Mouse (Mus musculus): Measurements from ENCODE around the gene Aurkb.

The Aurkb gene

GRCm38 (mm10) chr11:69036486-69037230 is 8.8 kb upstream of the Aurkb start:
- peak; percentile 85 to 93 for DNase-seq (ENCODE audit: low spot score in 2 of 2)

GRCm38 (mm10) chr11:69037231-69038061 is 8.0 kb upstream of the Aurkb start:
- DNase-seq (ENCODE audit: low spot score in 2 of 2), result peak; percentile 82 to 89

DNA sequence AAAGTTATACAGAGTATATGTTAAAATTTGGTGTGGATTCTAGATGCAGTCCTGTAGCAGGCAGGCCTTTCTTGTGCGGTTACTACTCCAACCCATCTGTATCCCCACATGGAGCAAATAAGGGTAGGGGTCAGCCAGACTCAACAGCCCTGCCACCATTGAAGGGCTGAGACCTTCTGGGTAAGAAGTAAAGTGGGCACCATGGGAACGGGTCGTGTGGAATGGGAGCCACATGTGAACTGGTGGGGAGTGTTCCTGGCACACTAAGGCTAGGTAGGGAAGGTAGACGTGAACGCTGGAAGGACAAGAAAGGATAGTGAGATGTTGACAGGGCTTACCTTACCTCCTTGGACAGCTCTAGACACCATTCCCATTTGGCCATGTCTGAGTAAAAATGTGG is 7.3 kb upstream of the Aurkb start:
- peak in 1 of 2 experiments; percentile 61 for DNase-seq (ENCODE audit: low spot score in 2 of 2)

DNA sequence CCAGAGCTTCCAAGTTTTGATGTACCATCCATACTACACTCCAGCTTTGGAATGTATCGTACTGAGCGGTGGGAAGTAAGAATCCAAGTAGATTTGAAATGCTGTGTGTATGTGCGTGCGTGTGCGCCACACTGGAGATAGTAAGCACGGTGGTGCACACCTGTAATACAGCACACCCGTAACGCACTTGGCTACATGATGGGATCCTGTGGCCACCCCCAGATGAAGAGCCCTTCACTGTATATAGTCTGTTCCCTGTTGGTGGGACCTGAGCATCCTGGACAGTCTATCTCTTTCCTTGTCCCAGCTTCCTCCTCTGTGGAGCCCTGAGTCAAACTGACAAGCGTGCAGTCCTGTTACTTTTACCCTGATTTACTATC is 938 bp downstream of the Aurkb start:
- DNase-seq (ENCODE audit: low spot score in 2 of 2), result peak in 1 of 2 experiments; percentile 63

GRCm38 (mm10) chr11:69047592-69047991 is 2.1 kb downstream of the Aurkb start:
- DNase-seq (ENCODE audit: low spot score in 2 of 2), result peak in 1 of 2 experiments; percentile 60

DNA sequence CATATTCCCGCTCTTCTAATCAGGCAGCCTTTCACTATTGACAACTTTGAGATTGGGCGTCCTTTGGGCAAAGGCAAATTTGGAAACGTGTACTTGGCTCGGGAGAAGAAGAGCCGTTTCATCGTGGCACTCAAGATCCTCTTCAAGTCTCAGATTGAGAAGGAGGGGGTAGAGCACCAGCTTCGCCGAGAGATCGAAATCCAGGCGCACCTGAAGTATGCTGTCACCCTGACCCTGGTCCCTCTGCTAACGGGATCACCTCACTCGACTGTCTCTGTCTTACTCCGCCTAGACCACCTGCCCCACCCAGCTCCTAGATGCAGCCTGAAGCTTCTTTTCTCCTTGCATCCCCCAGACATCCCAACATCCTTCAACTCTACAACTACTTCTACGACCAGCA is 2.7 kb downstream of the Aurkb start:
- DNase-seq (ENCODE audit: low spot score in 2 of 2), result peak in 1 of 2 experiments; percentile 58

- DNase-seq (ENCODE audit: low spot score in 2 of 2), result peak in 1 of 2 experiments; percentile 58
These were observed 5.3 kb downstream of the Aurkb start for GRCm38 (mm10) chr11:69050748-69051147.

GRCm38 (mm10) chr11:69051771-69052170 is 6.3 kb downstream of the Aurkb start:
- DNase-seq (ENCODE audit: low spot score in 2 of 2), result no peak

DNA sequence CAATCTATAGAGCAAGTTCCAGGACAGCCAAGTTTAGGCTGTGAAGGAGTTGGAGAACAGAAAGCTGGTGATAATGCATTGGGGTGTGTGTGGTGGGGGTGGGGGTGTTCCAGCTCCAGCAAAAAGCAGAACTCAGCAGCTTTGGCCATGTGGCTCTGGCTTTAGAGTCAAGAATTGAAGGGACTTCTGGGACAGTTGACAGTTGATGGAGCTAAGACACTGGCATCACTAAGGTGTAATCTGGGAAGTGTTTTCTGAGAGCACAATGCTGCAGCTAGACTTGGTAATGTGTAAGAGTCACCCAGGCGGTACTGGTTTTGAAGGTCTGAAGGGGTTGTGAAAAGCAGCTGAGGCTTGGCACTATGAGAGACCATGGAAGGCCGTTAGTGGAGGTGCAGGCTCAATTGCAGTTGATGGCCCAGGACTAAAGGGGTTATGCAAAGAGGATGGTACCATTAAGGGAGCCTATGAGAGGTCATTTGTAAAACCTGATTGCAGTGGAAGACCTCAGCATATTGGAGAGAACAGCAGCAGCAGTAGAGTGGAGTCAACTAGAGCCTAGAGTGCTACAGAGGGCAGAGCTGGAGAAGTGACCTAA is 7.5 kb downstream of the Aurkb start:
- DNase-seq (ENCODE audit: low spot score in 2 of 2), result no peak

DNA sequence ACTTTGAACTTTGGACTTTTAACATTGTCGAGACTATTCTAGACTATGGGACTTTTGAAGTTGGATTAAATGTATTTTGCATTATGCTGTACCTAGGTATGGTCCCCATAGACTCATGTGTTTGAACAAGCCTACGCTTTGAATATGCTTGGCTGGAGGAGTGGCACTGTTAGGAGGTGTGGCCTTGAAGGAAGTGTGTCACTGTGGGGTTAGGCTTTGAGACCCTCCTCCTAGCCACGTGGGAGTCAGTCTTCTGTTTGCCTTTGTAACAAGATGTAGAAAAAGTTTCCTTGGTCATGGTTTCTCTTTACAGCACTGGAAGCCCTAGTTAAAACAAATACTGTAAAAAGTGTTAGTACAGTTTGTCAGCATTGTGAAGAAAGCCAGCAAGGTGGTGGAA is 8.4 kb downstream of the Aurkb start:
- no peak for DNase-seq (ENCODE audit: low spot score in 2 of 2)

DNA sequence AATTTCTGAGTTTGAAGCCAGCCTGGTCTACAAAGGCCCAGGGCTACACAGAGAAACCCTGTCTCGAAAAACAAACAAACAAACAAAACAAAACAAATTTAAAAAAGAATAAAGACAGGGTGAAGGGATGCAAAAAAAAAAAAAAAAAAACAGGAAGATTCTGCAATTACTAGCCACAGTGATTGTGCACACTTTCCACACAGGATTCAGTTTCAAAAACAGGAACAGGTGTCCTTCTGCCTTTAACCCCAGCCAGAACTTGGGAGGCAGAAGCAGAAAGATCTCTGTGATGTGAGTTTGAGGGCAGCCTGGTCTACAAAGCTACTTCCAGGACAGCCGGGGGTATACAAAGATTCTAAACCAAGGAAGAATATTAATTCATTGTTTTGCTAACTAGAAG is 12.8 kb downstream of the Aurkb start:
- no peak for DNase-seq (ENCODE audit: low spot score in 2 of 2)

DNA sequence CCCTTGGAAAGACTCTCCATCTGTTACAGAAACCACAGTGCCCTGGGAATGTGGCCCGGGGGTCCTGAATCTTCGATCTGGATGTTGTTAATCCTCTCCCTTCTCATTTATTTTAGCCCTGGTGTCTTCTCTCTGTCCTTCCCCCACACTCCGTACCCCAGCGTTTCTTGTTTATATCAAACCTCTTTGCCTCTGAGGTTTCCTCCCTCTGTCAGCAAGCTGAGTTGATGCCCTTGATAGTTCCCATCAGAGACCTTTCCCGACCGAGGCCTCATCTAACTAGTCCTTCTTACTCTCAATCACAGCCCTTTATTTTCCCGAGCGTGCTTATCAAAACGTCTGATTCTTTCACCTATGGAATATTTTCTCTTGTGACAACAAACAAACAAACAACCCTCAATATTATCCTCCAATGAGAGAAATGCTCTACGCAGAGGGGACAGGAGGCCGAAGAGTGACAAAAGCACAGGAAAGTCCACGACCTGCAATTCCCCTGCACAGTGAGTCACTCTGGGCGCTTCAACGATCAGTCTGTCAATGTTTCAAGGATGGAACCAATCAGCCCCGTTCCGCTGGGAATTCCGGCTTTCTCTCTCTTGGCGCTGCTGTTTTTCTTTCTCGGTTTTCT is 13.4 kb downstream of the Aurkb start:
- peak in 1 of 2 experiments; percentile 61 for DNase-seq (ENCODE audit: low spot score in 2 of 2)

DNA sequence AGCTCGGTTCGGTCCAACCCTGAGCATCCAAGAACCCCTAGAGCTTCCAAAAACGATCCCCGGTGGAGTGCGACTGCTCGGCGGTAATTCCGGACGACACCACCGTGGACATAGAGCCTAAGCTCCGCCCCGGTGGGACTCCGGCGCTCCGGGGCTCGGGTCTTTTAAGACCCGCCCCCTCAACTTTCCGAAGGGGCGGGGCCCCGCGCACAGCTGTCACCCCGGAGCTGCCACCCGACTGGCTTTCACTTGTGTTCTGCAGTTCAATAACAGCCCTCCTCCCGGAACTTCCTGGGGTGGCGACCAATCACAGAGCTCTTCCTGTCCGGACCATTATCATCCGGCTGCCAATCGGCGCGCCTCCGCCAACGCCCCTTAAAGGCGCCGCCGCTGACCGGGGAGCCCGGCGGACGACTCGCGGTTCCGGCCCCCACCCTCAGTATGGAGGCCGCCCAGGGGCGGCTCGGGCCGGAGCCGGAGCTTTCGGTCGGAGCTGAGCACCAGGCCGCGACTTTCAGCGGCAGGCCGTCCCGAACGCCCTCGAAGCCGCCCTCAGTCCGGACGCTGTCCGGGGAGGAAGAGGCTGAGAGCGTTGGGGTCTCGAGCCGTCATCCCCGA is 14.0 kb downstream of the Aurkb start, which contains the start of gene Borcs6:
TSS of gene Borcs6 (plus strand) at position 361 of the 618 bp plus-strand sequence.
- DNase-seq (ENCODE audit: low spot score in 2 of 2), result peak; percentile 91 to 93

DNA sequence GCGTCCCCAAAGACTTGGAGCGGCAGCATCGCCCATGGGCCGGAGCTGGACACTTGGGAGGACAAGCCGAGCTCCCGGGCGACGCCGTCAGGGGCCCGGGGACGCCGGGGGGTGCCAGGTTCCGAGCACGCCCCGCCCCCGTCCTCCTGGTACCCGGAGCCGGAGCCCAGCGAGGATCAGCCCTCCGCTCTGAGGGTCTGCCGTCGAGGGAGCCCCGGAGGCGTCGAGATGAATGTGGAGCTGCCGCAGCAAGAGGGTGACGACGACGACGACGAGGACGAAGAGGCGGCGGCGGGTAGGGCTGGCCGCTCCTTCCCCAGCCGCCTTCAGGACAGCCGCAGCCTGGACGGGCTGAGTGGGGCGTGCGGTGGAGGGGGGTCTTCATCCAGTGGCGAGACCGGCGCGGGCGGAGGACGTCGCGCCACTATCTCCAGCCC is 14.5 kb downstream of the Aurkb start:
- DNase-seq (ENCODE audit: low spot score in 2 of 2), result peak; percentile 58 to 83

DNA sequence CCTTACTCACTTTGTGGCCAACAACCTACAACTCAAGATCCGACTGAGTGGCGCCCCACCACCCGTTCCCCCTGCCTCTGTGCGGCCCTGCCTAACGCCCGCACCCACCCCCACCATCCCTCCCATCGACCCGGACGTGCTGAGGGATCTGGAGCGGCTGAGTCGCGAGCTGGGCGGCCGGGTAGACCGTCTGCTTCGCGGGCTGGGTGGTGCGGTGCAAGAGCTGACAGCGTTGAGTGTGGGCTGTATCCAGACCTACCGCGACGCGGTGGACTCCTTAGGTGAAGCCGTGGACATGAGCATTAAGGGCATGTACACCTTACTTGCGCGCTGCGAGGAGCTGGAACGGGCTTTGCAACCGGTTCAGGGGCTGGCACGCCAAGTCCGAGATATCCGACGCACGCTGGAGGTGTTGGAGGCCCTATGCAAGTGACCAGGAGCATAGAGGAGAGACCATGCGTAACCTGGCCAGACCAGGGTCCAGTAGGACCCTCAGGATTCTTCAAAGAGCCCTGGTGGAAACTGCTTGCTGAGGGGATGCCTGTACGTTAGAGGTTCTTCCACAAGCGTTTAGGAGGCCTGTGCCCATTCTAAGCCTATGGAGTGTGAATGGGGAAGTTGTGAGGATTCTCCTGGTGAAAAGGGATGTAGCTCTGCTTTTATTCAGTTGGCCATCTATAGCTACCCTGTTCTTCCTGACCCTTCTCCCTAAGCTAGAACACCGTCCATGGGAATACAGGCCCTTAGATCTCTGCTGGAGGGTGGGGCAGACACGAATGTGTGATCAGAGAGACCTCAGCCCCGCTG is 15.2 kb downstream of the Aurkb start:
- DNase-seq (ENCODE audit: low spot score in 2 of 2), result peak; percentile 41 to 80

DNA sequence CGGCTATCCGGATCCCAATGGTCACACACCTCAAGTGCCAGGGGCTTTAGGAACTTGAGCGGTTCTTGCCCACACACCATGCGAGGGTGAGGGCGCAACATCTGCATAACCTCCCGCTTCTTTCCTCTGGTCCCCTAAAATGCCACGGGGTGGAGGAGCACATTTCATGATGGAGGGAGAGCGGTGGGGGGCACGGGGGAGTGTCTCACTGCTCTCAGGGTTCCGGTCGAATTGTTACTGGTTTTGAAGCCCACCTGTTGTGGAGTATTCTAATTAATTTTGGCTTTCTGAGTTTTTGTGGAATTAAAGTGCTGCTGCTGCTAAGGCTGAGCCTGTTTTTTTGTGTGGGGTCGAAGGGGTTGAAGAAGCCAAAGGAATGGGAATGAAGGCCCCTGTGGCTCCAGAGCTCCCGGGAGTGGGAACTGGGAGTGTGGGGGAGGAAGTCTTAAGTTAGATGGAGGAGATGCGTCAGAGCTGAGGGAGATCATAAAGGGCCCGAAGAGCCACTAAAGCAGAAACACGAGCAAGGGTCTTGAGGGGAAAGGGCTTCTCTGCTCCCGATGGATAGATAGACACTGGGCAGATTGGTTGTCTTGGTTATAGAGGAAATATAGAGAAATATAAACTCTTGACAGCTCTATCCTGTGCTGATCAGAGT is 15.9 kb downstream of the Aurkb start:
- DNase-seq (ENCODE audit: low spot score in 2 of 2), result no peak

GRCm38 (mm10) chr11:69062194-69062760 is 16.8 kb downstream of the Aurkb start:
- peak; percentile 80 to 90 for DNase-seq (ENCODE audit: low spot score in 2 of 2)

GRCm38 (mm10) chr11:69062761-69063224 is 17.3 kb downstream of the Aurkb start:
- peak; percentile 94 to 98 for DNase-seq (ENCODE audit: low spot score in 2 of 2)

DNA sequence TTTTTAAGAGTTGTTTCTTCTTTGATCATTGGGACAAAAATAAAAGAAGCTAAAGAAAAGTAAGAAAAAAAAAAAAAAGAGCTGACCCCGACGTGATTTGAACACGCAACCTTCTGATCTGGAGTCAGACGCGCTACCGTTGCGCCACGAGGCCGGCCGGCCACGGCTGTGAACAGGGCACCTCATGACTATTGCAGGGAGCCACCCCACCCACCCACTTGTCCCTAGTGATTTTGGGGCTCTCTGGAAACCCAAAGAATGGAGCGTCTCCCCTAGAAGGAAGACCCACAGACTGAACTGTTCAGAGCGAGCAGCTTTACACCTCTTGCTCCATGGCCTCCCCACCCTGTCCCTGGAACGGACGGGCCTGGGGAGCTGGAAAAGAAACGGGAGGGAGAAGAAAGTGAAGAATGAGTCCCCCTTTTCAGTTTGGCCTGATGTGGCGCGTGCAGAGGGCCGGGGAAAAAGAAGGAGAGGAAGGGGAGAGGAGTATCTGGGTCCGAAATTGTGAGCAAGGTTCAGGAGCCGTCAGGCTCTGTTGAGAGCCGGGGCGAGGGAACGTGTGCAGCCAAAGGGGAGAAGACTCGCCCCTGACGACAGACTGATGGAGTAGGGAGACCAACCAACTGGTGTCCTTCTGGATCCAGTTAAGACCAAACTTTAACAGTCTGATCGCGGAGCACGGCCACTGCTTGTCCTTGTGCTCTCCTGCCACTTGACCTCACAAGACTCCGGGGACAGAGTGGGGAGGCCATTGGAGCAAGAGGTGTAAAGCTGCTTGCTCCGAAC is 18.2 kb downstream of the Aurkb start:
- peak; percentile 88 to 98 for DNase-seq (ENCODE audit: low spot score in 2 of 2)

Measured in spleen, postnatal 4 days (tissue).